Mouse (Mus musculus): ENCODE measurements around the gene Rbm33.

DNA sequence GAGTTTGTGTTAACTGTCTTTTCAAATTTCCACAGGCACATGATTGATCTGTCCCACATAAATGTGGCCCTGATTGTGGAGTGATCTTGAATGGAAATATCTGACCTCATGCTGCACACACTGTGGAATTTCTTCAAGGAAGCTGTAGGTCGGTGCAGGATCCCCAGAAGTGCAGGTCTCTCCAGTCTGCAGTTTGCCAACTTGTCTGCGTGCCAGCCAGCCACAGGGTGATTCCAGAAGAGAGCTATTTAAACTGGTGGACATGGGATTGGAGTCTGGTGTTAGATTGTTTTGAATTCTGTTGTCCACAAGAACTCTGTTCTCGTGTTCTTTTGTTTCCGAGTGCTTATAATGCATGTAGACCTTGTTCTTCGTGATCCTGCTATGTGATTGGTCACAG, 96.6 kb downstream of the Rbm33 start:
- TF ChIP-seq CTCF (IDR thresholded peaks at IDR 0.05; ENCODE audit: low read depth, low read length) (no peak), POLR2A (IDR thresholded peaks at IDR 0.05; ENCODE audit: extremely low read depth, insufficient read depth, low read length) (no peak)

All from liver, adult 2 months (tissue).